ENCODE assay signal across 24 mouse cellular contexts in the genomic region with DNA sequence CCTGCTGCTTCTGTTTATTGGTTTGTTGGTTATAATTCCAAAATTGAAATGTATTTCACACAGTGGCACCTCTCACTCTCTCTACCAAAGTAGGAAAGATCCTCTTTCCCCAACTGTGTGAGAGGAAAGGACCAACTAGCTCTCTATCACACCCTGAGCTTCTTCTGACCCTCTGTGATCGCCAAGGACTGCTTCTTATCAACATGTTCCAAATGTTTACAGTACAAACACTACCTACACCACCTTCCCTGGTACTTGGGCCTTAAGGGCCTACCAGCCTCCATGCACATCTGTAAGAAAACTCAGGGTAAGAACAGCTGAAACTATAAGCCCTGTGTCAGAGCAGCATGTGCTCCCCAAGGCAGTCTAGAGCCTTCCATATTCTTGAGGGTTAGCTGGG. TPM values are rescaled to one million over a fixed set of nuclear protein-coding genes. Genes with fewer than 3 reads are reported as not detected.
A peak's percentile ranks its signal among the peaks of the same experiment; 100 is the strongest.
DNase-seq lines count a peak whose midpoint lies in the region; ATAC-seq and TF ChIP-seq lines count a peak whose summit lies in the region.
"Had no signal": no experiment of that assay in that cellular context is flagged by ENCODE, and none has a peak within 500 bp of the region (broad histone marks: within the 10 kb centered on the region; RNA-seq: fewer than 3 reads in every experiment).

No protein-coding gene starts in this region.

- peaks cover 21% of the 10 kb centered on the region for H3K4me1 ChIP-seq in heart, embryonic 11.5 days (ENCODE audit: control insufficient read depth, insufficient read depth, low read length)
- peaks cover 57% of the 10 kb centered on the region for H3K4me1 ChIP-seq in heart, embryonic 15.5 days (replicated peaks)
- peaks cover 8% of the 10 kb centered on the region for H3K4me1 ChIP-seq in intestine, embryonic 16.5 days (ENCODE audit: control insufficient read depth, insufficient read depth, low read length)
- H3K4me1 ChIP-seq in intestine, postnatal 0 days (replicated peaks; ENCODE audit: control insufficient read depth, insufficient read depth, low read length) = no peaks in the 10 kb centered on the region
- H3K4me1 ChIP-seq in liver, embryonic 13.5 days (replicated peaks) = no peaks in the 10 kb centered on the region
- H3K4me1 ChIP-seq: embryonic facial prominence, embryonic 13.5 days; forebrain, embryonic 12.5 days had no signal

- no peaks in the 10 kb centered on the region for H3K36me3 ChIP-seq in heart, embryonic 11.5 days (ENCODE audit: control insufficient read depth, insufficient read depth, low read length)
- no peaks in the 10 kb centered on the region for H3K36me3 ChIP-seq in heart, embryonic 15.5 days
- no peaks in the 10 kb centered on the region for H3K36me3 ChIP-seq in intestine, embryonic 16.5 days (ENCODE audit: control insufficient read depth, insufficient read depth, low read length)
- H3K36me3 ChIP-seq in intestine, postnatal 0 days (ENCODE audit: control insufficient read depth, insufficient read depth) = no peaks in the 10 kb centered on the region
- H3K36me3 ChIP-seq in liver, embryonic 13.5 days = no peaks in the 10 kb centered on the region
- H3K36me3 ChIP-seq: embryonic facial prominence, embryonic 13.5 days; forebrain, embryonic 12.5 days; hindbrain, embryonic 10.5 days had no signal

- H3K27ac ChIP-seq in heart, embryonic 11.5 days (ENCODE audit: low read depth, low read length) = peak overlapping the region; percentile 70
- H3K27ac ChIP-seq in heart, embryonic 15.5 days = peak overlapping the region; percentile 82
- 0 out of 2 replicates have a peak overlapping the region, but pooled peaks have one; percentile 1 for H3K27ac ChIP-seq in intestine, embryonic 16.5 days (ENCODE audit: low read length)
- H3K27ac ChIP-seq in intestine, postnatal 0 days (ENCODE audit: low read depth, low read length) = no peak overlapping the region
- no peak overlapping the region; the same call in 1 of the 2 replicates for H3K27ac ChIP-seq in liver, embryonic 13.5 days
- H3K27ac ChIP-seq: embryonic facial prominence, embryonic 13.5 days; forebrain, embryonic 12.5 days; hindbrain, embryonic 10.5 days; hindbrain, embryonic 14.5 days had no signal

- ATAC-seq in heart, embryonic 11.5 days (replicated peaks; ENCODE audit: insufficient number of reproducible peaks, low FRiP score, low TSS enrichment) = no peak
- no peak for ATAC-seq in heart, embryonic 15.5 days (replicated peaks; ENCODE audit: insufficient number of reproducible peaks, insufficient read depth, low FRiP score, low read depth)
- no peak for ATAC-seq in intestine, embryonic 16.5 days
- ATAC-seq in intestine, postnatal 0 days = no peak
- 0 out of 2 replicates have a peak, but pooled peaks have one; percentile 41 for ATAC-seq in liver, embryonic 13.5 days (ENCODE audit: low read depth)
- ATAC-seq: activated CD4-positive, CD25-positive, alpha-beta regulatory T cell, adult 4 months; forebrain, embryonic 16.5 days; Patski had no signal

- H3K9ac ChIP-seq in heart, embryonic 11.5 days (ENCODE audit: low read depth, low read length) = no peak overlapping the region
- no peak overlapping the region for H3K9ac ChIP-seq in heart, embryonic 15.5 days
- no peak overlapping the region for H3K9ac ChIP-seq in intestine, embryonic 16.5 days (ENCODE audit: low read depth, low read length)
- no peak overlapping the region for H3K9ac ChIP-seq in intestine, postnatal 0 days (ENCODE audit: low read depth, low read length)
- no peak overlapping the region for H3K9ac ChIP-seq in liver, embryonic 13.5 days
- H3K9ac ChIP-seq: embryonic facial prominence, embryonic 13.5 days; forebrain, embryonic 12.5 days; hindbrain, embryonic 14.5 days had no signal

- peaks cover 22% of the 10 kb centered on the region for H3K27me3 ChIP-seq in heart, embryonic 11.5 days (ENCODE audit: control insufficient read depth, insufficient read depth, low read length)
- H3K27me3 ChIP-seq in heart, embryonic 15.5 days = peaks cover 16% of the 10 kb centered on the region
- H3K27me3 ChIP-seq in intestine, embryonic 16.5 days (replicated peaks; ENCODE audit: control insufficient read depth, insufficient read depth, low read length) = peaks cover 15% of the 10 kb centered on the region
- peaks cover 12% of the 10 kb centered on the region for H3K27me3 ChIP-seq in intestine, postnatal 0 days (replicated peaks; ENCODE audit: control insufficient read depth, insufficient read depth, low read length)
- H3K27me3 ChIP-seq in liver, embryonic 13.5 days = peaks cover 27% of the 10 kb centered on the region

- WGBS in heart, embryonic 11.5 days (ENCODE audit: insufficient replicate concordance) = 12% methylated on average over 1 of the region's 1 CpGs
- whole genome bisulfite sequencing in heart, embryonic 15.5 days = 16% methylated on average over 1 of the region's 1 CpGs
- 26% methylated on average over 1 of the region's 1 CpGs for WGBS in intestine, embryonic 16.5 days
- 23% methylated on average over 1 of the region's 1 CpGs for WGBS in intestine, postnatal 0 days
- WGBS in liver, embryonic 13.5 days (ENCODE audit: insufficient replicate concordance) = 16% methylated on average over 1 of the region's 1 CpGs

- no peaks in the 10 kb centered on the region for H3K9me3 ChIP-seq in heart, embryonic 11.5 days (replicated peaks; ENCODE audit: control insufficient read depth, low read length)
- no peaks in the 10 kb centered on the region for H3K9me3 ChIP-seq in heart, embryonic 15.5 days (replicated peaks)
- no peaks in the 10 kb centered on the region for H3K9me3 ChIP-seq in intestine, embryonic 16.5 days (ENCODE audit: control insufficient read depth, low read length)
- no peaks in the 10 kb centered on the region for H3K9me3 ChIP-seq in intestine, postnatal 0 days (ENCODE audit: control insufficient read depth)
- H3K9me3 ChIP-seq in liver, embryonic 13.5 days (replicated peaks) = no peaks in the 10 kb centered on the region
- H3K9me3 ChIP-seq: embryonic facial prominence, embryonic 13.5 days; forebrain, embryonic 12.5 days; hindbrain, embryonic 10.5 days had no signal

- no peak for DNase-seq in heart, postnatal 4 days
- no peak for DNase-seq in heart, adult 18-20 months
- no peak for DNase-seq in liver, embryonic 13.5 days
- DNase-seq: adrenal gland, postnatal 14 days; cerebellum, adult 11-12 months; cerebellum, adult 9-10 months; cerebellum, postnatal 25 days; gastrocnemius, postnatal 10 days; kidney, adult 18-20 months had no signal

- no peak overlapping the region for H3K4me2 ChIP-seq in heart, embryonic 11.5 days
- no peak overlapping the region for H3K4me2 ChIP-seq in heart, embryonic 15.5 days
- no peak overlapping the region for H3K4me2 ChIP-seq in intestine, embryonic 16.5 days (ENCODE audit: low read depth, low read length)
- H3K4me2 ChIP-seq in intestine, postnatal 0 days (replicated peaks; ENCODE audit: low read depth) = no peak overlapping the region
- H3K4me2 ChIP-seq in liver, embryonic 13.5 days = no peak overlapping the region
- H3K4me2 ChIP-seq: embryonic facial prominence, embryonic 13.5 days; forebrain, embryonic 12.5 days; hindbrain, embryonic 14.5 days had no signal

- TF ChIP-seq CTCF in intestine, postnatal 0 days (IDR thresholded peaks at IDR 0.05; ENCODE audit: low read depth) = no peak

- no peak overlapping the region for H3K4me3 ChIP-seq in heart, embryonic 11.5 days (ENCODE audit: low read depth, low read length)
- no peak overlapping the region for H3K4me3 ChIP-seq in heart, embryonic 15.5 days
- no peak overlapping the region for H3K4me3 ChIP-seq in intestine, embryonic 16.5 days (ENCODE audit: low read length)
- H3K4me3 ChIP-seq in intestine, postnatal 0 days (ENCODE audit: low read depth, low read length) = no peak overlapping the region
- H3K4me3 ChIP-seq in liver, embryonic 13.5 days (replicated peaks) = no peak overlapping the region
- H3K4me3 ChIP-seq: embryonic facial prominence, embryonic 13.5 days; forebrain, embryonic 12.5 days; hindbrain, embryonic 10.5 days had no signal

RNA-seq across cellular contexts. Expression of a gene that starts 17.5 kb away (rescaled TPM):
- polyA plus RNA-seq in heart, embryonic 11.5 days (2014; fragmentation: Nextera tagmentation; extraction: Ambion mirVana) = 39.2 and 45.9 TPM in 2 replicates
- total RNA-seq in heart, postnatal 4 days (2021) = 10 to 100 TPM; 53.3 to 64.3 TPM
- 40.3 and 44.3 TPM in 2 replicates for polyA plus RNA-seq in heart, embryonic 15.5 days (2015; fragmentation: Nextera tagmentation; extraction: Ambion mirVana)
- total RNA-seq in heart, adult 18-20 months (2021) = 10 to 100 TPM; 19.8 to 28.7 TPM
- polyA plus RNA-seq in intestine, embryonic 16.5 days (2015; fragmentation: Nextera tagmentation; extraction: Ambion mirVana) = 0.42 and 0.44 TPM in 2 replicates
- 0.27 and 0.38 TPM in 2 replicates for polyA plus RNA-seq in intestine, postnatal 0 days (2015; fragmentation: Nextera tagmentation; extraction: Ambion mirVana)
- 0.07 and 0.12 TPM in 2 replicates for polyA plus RNA-seq in liver, embryonic 13.5 days (2015; fragmentation: Nextera tagmentation; extraction: Ambion mirVana)
- total RNA-seq: adrenal gland, adult 18-20 months; adrenal gland, postnatal 14 days; CH12.LX; gastrocnemius, postnatal 10 days; gastrocnemius, postnatal 4 days had no signal
- polyA plus RNA-seq: activated CD4-positive, CD25-positive, alpha-beta regulatory T cell, adult 4 months; forebrain, embryonic 16.5 days; frontal cortex, adult 2 months; Patski had no signal

RNA-seq across cellular contexts. Expression of a gene that starts 50.5 kb away (rescaled TPM):
- polyA plus RNA-seq in heart, embryonic 11.5 days (2014; fragmentation: Nextera tagmentation; extraction: Ambion mirVana) = 155 and 170 TPM in 2 replicates
- 10 to 100 TPM; 41.6 to 43.9 TPM for total RNA-seq in heart, postnatal 4 days (2021)
- polyA plus RNA-seq in heart, embryonic 15.5 days (2015; fragmentation: Nextera tagmentation; extraction: Ambion mirVana) = 117 and 140 TPM in 2 replicates
- total RNA-seq in heart, adult 18-20 months (2021) = 10 to 100 TPM; 57.0 to 61.7 TPM
- 152 and 158 TPM in 2 replicates for polyA plus RNA-seq in intestine, embryonic 16.5 days (2015; fragmentation: Nextera tagmentation; extraction: Ambion mirVana)
- polyA plus RNA-seq in intestine, postnatal 0 days (2015; fragmentation: Nextera tagmentation; extraction: Ambion mirVana) = 117 and 118 TPM in 2 replicates
- 124 and 132 TPM in 2 replicates for polyA plus RNA-seq in liver, embryonic 13.5 days (2015; fragmentation: Nextera tagmentation; extraction: Ambion mirVana)

RNA-seq across cellular contexts. Expression of a gene that starts 50.5 kb away (rescaled TPM):
- 545 and 546 TPM in 2 replicates for polyA plus RNA-seq in heart, embryonic 11.5 days (2014; fragmentation: Nextera tagmentation; extraction: Ambion mirVana)
- total RNA-seq in heart, postnatal 4 days (2021) = 100 to 1,000 TPM; 659 to 710 TPM
- polyA plus RNA-seq in heart, embryonic 15.5 days (2015; fragmentation: Nextera tagmentation; extraction: Ambion mirVana) = 637 and 761 TPM in 2 replicates
- 1,000 to 10,000 TPM; 1,249 to 1,336 TPM for total RNA-seq in heart, adult 18-20 months (2021)
- polyA plus RNA-seq in intestine, embryonic 16.5 days (2015; fragmentation: Nextera tagmentation; extraction: Ambion mirVana) = 516 and 539 TPM in 2 replicates
- 555 and 577 TPM in 2 replicates for polyA plus RNA-seq in intestine, postnatal 0 days (2015; fragmentation: Nextera tagmentation; extraction: Ambion mirVana)
- polyA plus RNA-seq in liver, embryonic 13.5 days (2015; fragmentation: Nextera tagmentation; extraction: Ambion mirVana) = 271 and 302 TPM in 2 replicates

Comparison
In these comparisons a context has a peak if more than half of its experiments do, and no peak if none do; other contexts are left out.
1. H3K27ac ChIP-seq: peak in heart, embryonic 11.5 days (single experiment), heart, embryonic 15.5 days (single experiment) and intestine, embryonic 16.5 days (single experiment); none in intestine, postnatal 0 days (single experiment) and liver, embryonic 13.5 days (single experiment).
2. RNA of a gene that starts 17.5 kb away (polyA plus RNA-seq): 40.3 to 44.3 TPM in heart, embryonic 15.5 days and 39.2 to 45.9 TPM in heart, embryonic 11.5 days; 0.42 to 0.44 TPM in intestine, embryonic 16.5 days, 0.27 to 0.38 TPM in intestine, postnatal 0 days and 0.07 to 0.12 TPM in liver, embryonic 13.5 days; every median in the first group is over 10 times any median in the second.